Mouse (Mus musculus) ES-E14 (cell line): Measurements from ENCODE around the gene 1500009L16Rik. TPM values are rescaled to one million over a fixed set of nuclear protein-coding genes. Genes with fewer than 3 reads are reported as not detected.

Source experiments
- DNase-seq: peaks from one replicate; pipeline ENCODE4 v3.0.0-alpha.2; 2013; ENCODE audit warnings: low read depth, low spot score
- H3K27ac ChIP-seq: 2 replicates; pipeline ENCODE4 v1.5.1; 2012; ENCODE audit warnings: low read depth, mild to moderate bottlenecking, low read length, moderate library complexity, mixed read lengths; ENCODE audit not compliant: poor library complexity, insufficient read depth, severe bottlenecking
- H3K36me3 ChIP-seq: 2 replicates; pipeline ENCODE4 v1.6.1; 2012; ENCODE audit warnings: mild to moderate bottlenecking, low read length, moderate library complexity, mixed read lengths; ENCODE audit not compliant: control insufficient read depth, poor library complexity, insufficient read depth, severe bottlenecking
- H3K4me1 ChIP-seq, 2 experiments: fragments of 150-350 bp in 1 of 2; sonication (generic) in 1 of 2; 2 replicates each; pipeline ENCODE4 v1.6.1; 2012; ENCODE audit warnings: low read length in 2 of 2, mild to moderate bottlenecking in 1 of 2, mixed read lengths in 1 of 2; ENCODE audit not compliant: control insufficient read depth in 2 of 2, insufficient read depth in 2 of 2, poor library complexity in 1 of 2
- H3K4me3 ChIP-seq, 2 experiments: fragments of 150-350 bp in 1 of 2; sonication (generic) in 1 of 2; 2 replicates each; pipeline ENCODE4 v1.5.1; 2012; ENCODE audit warnings: low read length in 2 of 2, low read depth in 1 of 2, mild to moderate bottlenecking in 1 of 2, mixed read lengths in 1 of 2; ENCODE audit not compliant: insufficient read depth in 1 of 2, poor library complexity in 1 of 2, severe bottlenecking in 1 of 2
- H3K9ac ChIP-seq: 2 replicates; pipeline ENCODE4 v1.6.1; 2012; ENCODE audit warnings: low read depth, mild to moderate bottlenecking, low read length, mixed read lengths; ENCODE audit not compliant: poor library complexity, insufficient read depth, severe bottlenecking
- H3K9me3 ChIP-seq: fragments of 150-350 bp; sonication (generic); 2 replicates; pipeline ENCODE4 v1.6.1; 2012; ENCODE audit warnings: low read depth, mild to moderate bottlenecking, low read length; ENCODE audit not compliant: control insufficient read depth, insufficient read depth
- CHD2 ChIP-seq: IDR thresholded peaks from 2 replicates; pipeline ENCODE4 v1.6.1; 2014; ENCODE audit warnings: mild to moderate bottlenecking, low read depth, low read length, inconsistent platforms
- HCFC1 ChIP-seq: IDR thresholded peaks from 2 replicates; pipeline ENCODE4 v1.6.1; 2012; ENCODE audit warnings: low read length, inconsistent platforms, borderline replicate concordance; ENCODE audit not compliant: insufficient read depth
- MAFK ChIP-seq: IDR thresholded peaks from 2 replicates; pipeline ENCODE4 v1.6.1; 2014; ENCODE audit warnings: mild to moderate bottlenecking, low read depth, low read length, inconsistent platforms; ENCODE audit not compliant: insufficient read depth
- ZC3H11A ChIP-seq: IDR thresholded peaks from 2 replicates; pipeline ENCODE4 v1.6.1; 2012; ENCODE audit warnings: low read depth, mild to moderate bottlenecking, inconsistent platforms, low read length, borderline replicate concordance
- ZNF384 ChIP-seq: IDR thresholded peaks from 2 replicates; pipeline ENCODE4 v1.6.1; 2012; ENCODE audit warnings: low read depth, low read length, inconsistent platforms
- in situ Hi-C, 2 experiments: fragments of 600-800 bp; cut with MboI; formaldehyde crosslinking; loops; one replicate each; pipeline ENCODE4 v1.15.1; 2025; ENCODE audit warnings: low sequenced_read_pairs in 2 of 2, inconsistent platforms in 1 of 2; ENCODE audit not compliant: unreplicated experiment in 2 of 2
- total RNA-seq: library from RNA; depleted of rRNA; stranded (reverse); fragments of 300-350 nt; gene quantifications from 2 replicates; pipeline ENCODE4 v1.2.3, GENCODE M21; 2012

The 1500009L16Rik gene
- total RNA-seq, 1 experiment: 35.3 TPM

DNA sequence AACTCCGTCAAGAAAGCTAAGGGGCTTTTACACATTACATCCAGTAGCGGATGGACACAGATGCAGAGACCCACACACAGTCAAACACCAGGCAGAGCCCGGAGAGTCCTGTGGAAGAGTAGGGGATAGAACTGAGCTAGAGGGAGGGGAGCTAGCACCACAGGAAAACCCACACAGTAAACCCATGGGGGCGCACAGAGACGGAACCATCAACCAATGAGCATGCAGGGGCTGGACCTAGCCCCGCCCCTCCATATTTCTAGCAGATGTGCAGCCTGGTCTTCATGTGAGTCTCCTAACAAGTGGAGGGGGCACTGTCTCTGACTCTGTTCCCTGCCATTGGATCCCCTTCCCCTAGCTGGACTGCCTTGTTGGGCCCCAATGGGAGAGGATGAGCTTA, 5.9 kb downstream of the 1500009L16Rik start:
- peak overlapping the region; percentile 64; the same call in 1 of the 2 replicates for H3K9ac ChIP-seq
- no peaks in the 10 kb centered on the region; the same call in 1 of the 2 replicates for H3K36me3 ChIP-seq
- no peak overlapping the region for H3K27ac ChIP-seq
- H3K4me3 ChIP-seq: peak overlapping the region; percentile 24 to 41; a peak in 3 of 4 replicates
- no peaks in the 10 kb centered on the region for H3K9me3 ChIP-seq
- no peak for TF ChIP-seq ZC3H11A
- no peak for TF ChIP-seq HCFC1
- TF ChIP-seq CHD2: no peak
- TF ChIP-seq MAFK: no peak
- DNase-seq: no peak
- in situ Hi-C loops: no loop called here
- peaks cover 9 to 23% of the 10 kb centered on the region in 2 experiments; a peak in 2 of 4 replicates for H3K4me1 ChIP-seq

GRCm38 (mm10) chr10:83729076-83729475, 6.4 kb downstream of the 1500009L16Rik start:
- TF ChIP-seq HCFC1 (no peak), ZC3H11A (no peak), CHD2 (no peak)
- Histone ChIP-seq H3K4me3 (peak overlapping the region in 1 of 2 experiments; percentile 20; a peak in 1 of 4 replicates), H3K36me3 (no peaks in the 10 kb centered on the region; the same call in 1 of the 2 replicates), H3K4me1 (peaks cover 11 to 26% of the 10 kb centered on the region in 2 experiments; a peak in 2 of 4 replicates), H3K9me3 (no peaks in the 10 kb centered on the region), H3K27ac (no peak overlapping the region), H3K9ac (peak overlapping the region; percentile 39; the same call in 1 of the 2 replicates)
- DNase-seq: no peak
- in situ Hi-C loops: no loop called here

- peak overlapping the region in 1 of 2 experiments; percentile 20; a peak in 1 of 4 replicates for H3K4me3 ChIP-seq
- in situ Hi-C loops: no loop called here
- H3K9ac ChIP-seq: peak overlapping the region; percentile 39; the same call in 1 of the 2 replicates
- TF ChIP-seq ZC3H11A (no peak), HCFC1 (no peak)
- no peaks in the 10 kb centered on the region; the same call in 1 of the 2 replicates for H3K36me3 ChIP-seq
- H3K9me3 ChIP-seq: no peaks in the 10 kb centered on the region
- peak; percentile 64 for DNase-seq
- H3K27ac ChIP-seq: no peak overlapping the region
- H3K4me1 ChIP-seq: peaks cover 11 to 26% of the 10 kb centered on the region in 2 experiments; a peak in 2 of 4 replicates
Measured at GRCm38 (mm10) chr10:83729492-83729891, 6.8 kb downstream of the 1500009L16Rik start.

- Histone ChIP-seq H3K27ac (no peak overlapping the region), H3K9ac (no peak overlapping the region), H3K9me3 (no peaks in the 10 kb centered on the region), H3K36me3 (no peaks in the 10 kb centered on the region), H3K4me1 (peaks cover 12 to 19% of the 10 kb centered on the region in 2 experiments; a peak in 3 of 4 replicates), H3K4me3 (no peak overlapping the region)
- in situ Hi-C loops: no loop called here
- no peak for DNase-seq
- TF ChIP-seq ZNF384: 0 out of 2 replicates have a peak, but pooled peaks have one; percentile 30
- no peak for TF ChIP-seq CHD2
- no peak for TF ChIP-seq HCFC1
- TF ChIP-seq ZC3H11A: no peak
- no peak for TF ChIP-seq MAFK
Measured at GRCm38 (mm10) chr10:83733725-83734124, 11.1 kb downstream of the 1500009L16Rik start.

GRCm38 (mm10) chr10:83738996-83739655, 16.5 kb downstream of the 1500009L16Rik start:
- H3K4me1 ChIP-seq: peaks cover 5 to 9% of the 10 kb centered on the region in 2 experiments; a peak in 3 of 4 replicates
- H3K4me3 ChIP-seq: peak overlapping the region; percentile 3 to 18; a peak in 3 of 4 replicates
- TF ChIP-seq CHD2 (no peak), HCFC1 (0 out of 2 replicates have a peak, but pooled peaks have one; percentile 22), MAFK (no peak), ZNF384 (no peak), ZC3H11A (no peak)
- in situ Hi-C loops: no loop called here
- no peaks in the 10 kb centered on the region; the same call in 1 of the 2 replicates for H3K9me3 ChIP-seq
- H3K27ac ChIP-seq: no peak overlapping the region
- no peak overlapping the region for H3K9ac ChIP-seq
- no peak for DNase-seq
- H3K36me3 ChIP-seq: 0 out of 2 replicates have a peak, but pooled peaks cover 2% of the 10 kb centered on the region
